Mouse (Mus musculus) spleen, adult 2 months (tissue): Measurements from ENCODE around the gene Zbtb42.

Experiments
- CTCF ChIP-seq: fragments of 200-500 bp; IDR thresholded peaks from 2 replicates; pipeline ENCODE4 v1.5.1; 2011; ENCODE audit warnings: mild to moderate bottlenecking, inconsistent platforms; ENCODE audit not compliant: insufficient read depth, insufficient read length, insufficient replicate concordance; ENCODE audit errors: extremely low read depth
- POLR2A ChIP-seq: fragments of 200-500 bp; IDR thresholded peaks from 2 replicates; pipeline ENCODE4 v1.6.1; 2011; ENCODE audit warnings: low read depth, low read length, inconsistent platforms

GRCm38 (mm10) chr12:112663716-112664115 is 14.9 kb upstream of the Zbtb42 start:
- TF ChIP-seq CTCF, result no peak
- no peak for TF ChIP-seq POLR2A
